Mouse (Mus musculus): ENCODE data around the gene Selenof. TPM values are rescaled to one million over a fixed set of nuclear protein-coding genes. Genes with fewer than 3 reads are reported as not detected.

The Selenof gene
- 100 to 1,000 TPM; 145 to 162 TPM for total RNA-seq (2023)

DNA sequence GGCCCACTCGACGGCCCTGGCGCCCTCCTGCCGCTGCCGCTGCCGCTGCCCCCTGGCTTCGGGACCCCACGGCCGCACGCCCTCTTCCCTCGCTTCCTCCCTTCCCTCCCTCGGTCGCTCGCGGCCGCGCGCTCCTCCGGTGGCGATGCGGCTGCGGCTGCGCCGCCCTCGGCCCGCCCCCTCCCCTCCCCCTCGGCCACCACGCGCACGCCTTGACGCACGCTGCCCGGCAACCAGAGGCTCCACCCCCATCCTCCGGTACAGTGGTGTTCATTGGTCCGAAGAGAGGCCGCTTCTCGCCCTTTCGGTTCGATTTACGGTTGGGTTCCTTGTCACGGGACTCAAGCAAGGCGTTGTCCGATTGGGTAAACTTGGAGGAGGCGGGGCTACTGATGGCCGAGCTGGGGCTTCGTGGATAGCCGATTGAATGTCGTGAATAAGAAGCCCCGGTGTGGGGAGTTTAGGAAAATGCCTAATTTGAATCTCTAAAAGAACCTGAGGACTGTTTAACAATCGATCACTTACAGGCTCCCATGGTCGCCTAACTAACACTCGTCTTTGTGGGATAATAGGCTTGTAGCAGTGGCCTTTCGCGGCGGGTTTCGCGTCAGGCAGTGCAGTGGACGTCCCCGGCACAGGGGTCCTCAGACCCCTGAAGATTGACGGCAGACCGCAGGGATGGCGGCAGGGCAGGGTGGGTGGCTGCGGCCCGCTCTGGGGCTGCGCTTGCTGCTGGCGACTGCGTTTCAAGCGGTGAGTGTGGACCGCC, at the start of gene Selenof, which contains the start of gene Hs2st1:
Gene Selenof (plus strand): TSS at position 258 of the 769 bp plus-strand sequence.
Gene Hs2st1 (minus strand): TSS at position 135 of the 769 bp plus-strand sequence.

Other genes starting within 250 kb of the Selenof start
- gene Hs2st1, start 123 bp upstream of the Selenof start, total RNA-seq (2023): 10 to 100 TPM; 11.8 to 12.9 TPM
- 100 to 1,000 TPM; 257 to 261 TPM for gene Sh3glb1, start 150.0 kb downstream of the Selenof start, total RNA-seq (2023)
- gene Clca3a1, start 190.7 kb downstream of the Selenof start, total RNA-seq (2023): under 1 TPM; 0.15 to 0.18 TPM
- not detected for gene Clca3a2, start 249.2 kb downstream of the Selenof start, total RNA-seq (2023)